Mouse (Mus musculus): ENCODE results near the gene Kdm1b. TPM values are rescaled to one million over a fixed set of nuclear protein-coding genes. Genes with fewer than 3 reads are reported as not detected.

The Kdm1b gene
- polyA plus RNA-seq, 1 experiment from 2014 or later = 7.5 TPM

DNA sequence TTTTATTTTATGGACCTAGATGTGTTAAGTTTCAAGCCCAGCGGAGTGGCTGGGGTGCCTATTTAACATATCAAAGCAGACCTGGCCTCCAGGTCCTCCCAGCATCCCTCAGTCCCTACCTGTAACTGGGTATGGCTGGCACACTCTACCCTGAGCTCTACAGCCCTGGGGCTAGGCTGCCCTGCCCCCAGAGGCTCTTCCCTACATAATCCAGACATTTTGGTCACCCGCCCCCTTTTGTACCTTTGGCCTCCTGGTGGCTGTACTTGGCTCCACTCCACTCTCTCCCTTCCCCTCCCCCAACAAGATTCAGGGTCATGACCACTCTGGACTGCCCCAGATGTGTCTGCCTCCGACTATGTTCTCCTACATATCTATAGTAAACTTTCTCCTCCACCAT is 81.2 kb downstream of the Kdm1b start:
- Histone ChIP-seq H3K9me3 (ENCODE audit: control insufficient read depth, low read length) (no peaks in the 10 kb centered on the region), H3K4me2 (ENCODE audit: low read length) (0 out of 2 replicates have a peak overlapping the region, but pooled peaks have one; percentile 10), H3K9ac (ENCODE audit: low read length) (no peak overlapping the region), H3K27me3 (ENCODE audit: control insufficient read depth, insufficient read depth, low read length) (no peaks in the 10 kb centered on the region), H3K36me3 (ENCODE audit: control insufficient read depth, insufficient read depth, low read length) (no peaks in the 10 kb centered on the region), H3K27ac (replicated peaks in 1 of 2; ENCODE audit: control insufficient read depth in 1 of 2, insufficient read depth in 1 of 2, low read depth in 2 of 2, low read length in 2 of 2) (no peak overlapping the region), H3K4me1 (ENCODE audit: control insufficient read depth in 2 of 2, insufficient read depth in 2 of 2, low read length in 2 of 2) (peaks cover 12 to 33% of the 10 kb centered on the region in 2 experiments), H3K4me3 (ENCODE audit: control insufficient read depth in 1 of 2, insufficient read depth in 1 of 2, low read depth in 1 of 2, low read length in 2 of 2) (no peak overlapping the region)
- ATAC-seq (ENCODE audit: insufficient number of reproducible peaks, insufficient read depth, low FRiP score, low read depth) = peak; percentile 39; the same call in 1 of the 2 replicates
- WGBS = 38% methylated on average over 3 of the region's 3 CpGs

DNA sequence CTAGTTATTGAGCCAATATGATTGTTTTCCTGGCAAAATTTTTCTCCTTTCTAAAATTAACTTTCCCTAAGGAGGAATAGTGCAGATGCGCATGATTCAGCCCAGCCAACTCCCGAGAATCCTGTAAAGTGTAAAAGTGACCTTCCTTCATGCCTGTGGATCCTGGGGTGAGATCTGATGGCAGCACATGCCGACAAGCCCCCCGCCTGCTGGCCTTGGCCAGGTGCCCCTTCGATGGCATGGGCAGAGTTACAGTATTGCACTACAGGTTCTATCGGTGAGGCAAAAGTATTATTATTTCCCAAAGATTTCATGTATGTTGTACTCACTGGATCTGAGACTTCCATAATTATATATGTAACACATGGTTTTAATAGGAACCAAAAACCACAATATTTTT is 81.7 kb downstream of the Kdm1b start:
- Histone ChIP-seq H3K4me2 (ENCODE audit: low read length) (no peak overlapping the region), H3K27me3 (ENCODE audit: control insufficient read depth, insufficient read depth, low read length) (no peaks in the 10 kb centered on the region), H3K4me3 (ENCODE audit: control insufficient read depth in 1 of 2, insufficient read depth in 1 of 2, low read depth in 1 of 2, low read length in 2 of 2) (no peak overlapping the region), H3K4me1 (ENCODE audit: control insufficient read depth in 2 of 2, insufficient read depth in 2 of 2, low read length in 2 of 2) (peaks cover 10 to 37% of the 10 kb centered on the region in 2 experiments), H3K9me3 (ENCODE audit: control insufficient read depth, low read length) (no peaks in the 10 kb centered on the region), H3K9ac (ENCODE audit: low read length) (no peak overlapping the region; the same call in 1 of the 2 replicates), H3K27ac (replicated peaks in 1 of 2; ENCODE audit: control insufficient read depth in 1 of 2, insufficient read depth in 1 of 2, low read depth in 2 of 2, low read length in 2 of 2) (no peak overlapping the region), H3K36me3 (ENCODE audit: control insufficient read depth, insufficient read depth, low read length) (no peaks in the 10 kb centered on the region)
- ATAC-seq (ENCODE audit: insufficient number of reproducible peaks, insufficient read depth, low FRiP score, low read depth) = no peak
- WGBS = 73% methylated on average over 6 of the region's 6 CpGs

DNA sequence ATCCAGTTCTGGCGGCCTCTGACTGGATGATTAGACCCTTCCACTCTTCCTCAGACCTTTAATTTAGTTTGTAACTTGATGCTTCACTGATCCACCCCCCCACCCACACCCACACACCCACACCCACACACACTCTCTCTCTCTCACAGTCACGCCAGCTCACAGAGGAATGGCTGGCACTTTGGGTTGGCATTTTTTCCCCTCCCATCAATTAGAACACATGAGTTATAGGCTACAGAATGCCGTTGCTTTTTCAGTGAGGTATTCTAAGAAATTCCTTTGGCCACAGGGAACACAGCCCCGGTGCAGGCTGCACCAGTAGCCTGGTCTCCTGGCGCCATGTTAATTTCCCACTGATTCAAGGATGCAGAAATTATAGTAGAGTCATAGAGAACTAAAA is 82.3 kb downstream of the Kdm1b start:
- peaks cover 10 to 34% of the 10 kb centered on the region in 2 experiments; a peak in 3 of 4 replicates for H3K4me1 ChIP-seq (ENCODE audit: control insufficient read depth in 2 of 2, insufficient read depth in 2 of 2, low read length in 2 of 2)

DNA sequence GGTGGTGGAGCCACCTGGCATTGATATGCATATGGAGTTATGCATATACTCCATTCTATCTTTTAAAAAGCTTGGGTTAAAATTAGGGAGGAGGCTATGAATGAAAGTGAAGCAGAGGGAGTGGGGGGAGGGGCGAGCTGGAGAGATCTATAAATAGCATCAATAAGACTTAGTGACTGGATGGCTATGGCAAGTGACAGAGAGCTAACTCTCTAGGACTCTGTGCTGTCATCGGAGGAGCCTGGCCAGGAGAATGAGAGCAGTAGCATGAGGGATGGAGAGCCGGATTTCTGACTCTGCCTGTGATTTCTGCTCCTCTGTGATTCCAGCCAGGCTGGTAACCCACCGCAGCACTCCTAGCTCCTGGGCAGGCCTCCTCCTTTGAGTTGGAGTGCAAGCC is 85.8 kb downstream of the Kdm1b start:
- peak overlapping the region; percentile 71 to 79; a peak in 3 of 4 replicates for H3K27ac ChIP-seq (replicated peaks in 1 of 2; ENCODE audit: control insufficient read depth in 1 of 2, insufficient read depth in 1 of 2, low read depth in 2 of 2, low read length in 2 of 2)
- no peaks in the 10 kb centered on the region for H3K36me3 ChIP-seq (ENCODE audit: control insufficient read depth, insufficient read depth, low read length)
- H3K4me3 ChIP-seq (ENCODE audit: control insufficient read depth in 1 of 2, insufficient read depth in 1 of 2, low read depth in 1 of 2, low read length in 2 of 2) = no peak overlapping the region
- no peaks in the 10 kb centered on the region for H3K27me3 ChIP-seq (ENCODE audit: control insufficient read depth, insufficient read depth, low read length)
- 0 out of 2 replicates have a peak overlapping the region, but pooled peaks have one; percentile 8 for H3K4me2 ChIP-seq (ENCODE audit: low read length)
- ATAC-seq (ENCODE audit: insufficient number of reproducible peaks, insufficient read depth, low FRiP score, low read depth) = peak; percentile 61; the same call in 1 of the 2 replicates
- 21% methylated on average over 4 of the region's 4 CpGs for WGBS
- H3K9me3 ChIP-seq (ENCODE audit: control insufficient read depth, low read length) = no peaks in the 10 kb centered on the region
- H3K9ac ChIP-seq (ENCODE audit: low read length) = no peak overlapping the region
- H3K4me1 ChIP-seq (ENCODE audit: control insufficient read depth in 2 of 2, insufficient read depth in 2 of 2, low read length in 2 of 2) = peaks cover 10 to 18% of the 10 kb centered on the region in 2 experiments; a peak in 3 of 4 replicates

More for the DNA sequence above, 82.3 kb downstream of the Kdm1b start:
- Histone ChIP-seq H3K27ac (replicated peaks in 1 of 2; ENCODE audit: control insufficient read depth in 1 of 2, insufficient read depth in 1 of 2, low read depth in 2 of 2, low read length in 2 of 2) (no peak overlapping the region), H3K4me3 (ENCODE audit: control insufficient read depth in 1 of 2, insufficient read depth in 1 of 2, low read depth in 1 of 2, low read length in 2 of 2) (no peak overlapping the region), H3K36me3 (ENCODE audit: control insufficient read depth, insufficient read depth, low read length) (no peaks in the 10 kb centered on the region), H3K9me3 (ENCODE audit: control insufficient read depth, low read length) (no peaks in the 10 kb centered on the region), H3K9ac (ENCODE audit: low read length) (no peak overlapping the region), H3K4me2 (ENCODE audit: low read length) (no peak overlapping the region), H3K27me3 (ENCODE audit: control insufficient read depth, insufficient read depth, low read length) (no peaks in the 10 kb centered on the region)
- WGBS = 75% methylated on average over 5 of the region's 5 CpGs
- no peak for ATAC-seq (ENCODE audit: insufficient number of reproducible peaks, insufficient read depth, low FRiP score, low read depth)

DNA sequence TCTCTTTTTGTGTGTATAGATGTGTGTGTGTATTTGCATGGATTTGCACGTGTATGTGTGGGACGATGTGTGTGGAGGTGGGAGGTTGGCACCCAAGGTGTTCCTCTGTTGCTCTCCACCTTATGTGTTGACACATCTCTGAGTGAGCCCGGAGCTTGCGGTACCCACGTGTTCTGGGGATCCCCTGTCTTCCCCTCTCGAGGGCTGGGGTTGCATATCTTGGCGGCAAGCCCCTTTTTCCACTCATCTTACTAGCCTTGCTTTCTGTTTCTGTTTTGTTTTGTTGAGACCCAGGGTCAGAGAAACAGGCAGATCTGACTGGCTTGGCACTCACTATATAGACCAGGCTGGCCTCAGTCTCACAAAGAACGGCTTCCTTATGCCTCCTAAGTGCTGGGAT is 89.8 kb downstream of the Kdm1b start:
- H3K27me3 ChIP-seq (ENCODE audit: control insufficient read depth, insufficient read depth, low read length) = no peaks in the 10 kb centered on the region
- H3K9ac ChIP-seq (ENCODE audit: low read length) = no peak overlapping the region
- no peak overlapping the region for H3K27ac ChIP-seq (replicated peaks in 1 of 2; ENCODE audit: control insufficient read depth in 1 of 2, insufficient read depth in 1 of 2, low read depth in 2 of 2, low read length in 2 of 2)
- H3K4me3 ChIP-seq (ENCODE audit: control insufficient read depth in 1 of 2, insufficient read depth in 1 of 2, low read depth in 1 of 2, low read length in 2 of 2) = no peak overlapping the region
- H3K36me3 ChIP-seq (ENCODE audit: control insufficient read depth, insufficient read depth, low read length) = no peaks in the 10 kb centered on the region
- ATAC-seq (ENCODE audit: insufficient number of reproducible peaks, insufficient read depth, low FRiP score, low read depth) = no peak
- H3K4me1 ChIP-seq (ENCODE audit: control insufficient read depth in 2 of 2, insufficient read depth in 2 of 2, low read length in 2 of 2) = peaks cover 4 to 8% of the 10 kb centered on the region in 2 experiments; a peak in 3 of 4 replicates
- H3K4me2 ChIP-seq (ENCODE audit: low read length) = no peak overlapping the region
- no peaks in the 10 kb centered on the region for H3K9me3 ChIP-seq (ENCODE audit: control insufficient read depth, low read length)
- WGBS = 67% methylated on average over 8 of the region's 8 CpGs

DNA sequence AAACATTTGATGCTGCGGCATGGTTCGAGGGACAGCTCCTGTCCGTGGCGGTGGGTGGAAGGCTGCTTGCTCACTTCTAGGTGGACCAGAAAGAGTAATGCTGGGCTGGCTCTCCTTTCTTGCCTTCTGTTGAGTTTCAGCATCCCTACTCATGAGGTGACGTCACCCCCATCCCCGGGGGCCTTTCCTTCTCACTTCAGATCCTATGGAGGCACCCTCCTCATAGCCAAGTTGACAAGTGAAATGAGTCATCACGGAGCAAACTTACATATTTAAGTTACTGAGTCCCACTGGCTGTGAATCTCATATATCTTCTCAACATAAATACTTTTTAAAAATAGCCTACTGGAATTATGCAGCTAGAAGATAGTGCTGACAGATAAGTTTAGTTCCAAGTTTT is 91.5 kb downstream of the Kdm1b start:
- Histone ChIP-seq H3K4me3 (ENCODE audit: control insufficient read depth in 1 of 2, insufficient read depth in 1 of 2, low read depth in 1 of 2, low read length in 2 of 2) (no peak overlapping the region), H3K27me3 (ENCODE audit: control insufficient read depth, insufficient read depth, low read length) (no peaks in the 10 kb centered on the region), H3K4me2 (ENCODE audit: low read length) (no peak overlapping the region), H3K36me3 (ENCODE audit: control insufficient read depth, insufficient read depth, low read length) (0 out of 2 replicates have a peak, but pooled peaks cover 2% of the 10 kb centered on the region), H3K27ac (replicated peaks in 1 of 2; ENCODE audit: control insufficient read depth in 1 of 2, insufficient read depth in 1 of 2, low read depth in 2 of 2, low read length in 2 of 2) (no peak overlapping the region), H3K4me1 (ENCODE audit: control insufficient read depth in 2 of 2, insufficient read depth in 2 of 2, low read length in 2 of 2) (peaks cover 0 to 1% of the 10 kb centered on the region in 2 experiments; a peak in 1 of 4 replicates), H3K9me3 (ENCODE audit: control insufficient read depth, low read length) (peaks cover 12% of the 10 kb centered on the region), H3K9ac (ENCODE audit: low read length) (no peak overlapping the region)
- no peak for ATAC-seq (ENCODE audit: insufficient number of reproducible peaks, insufficient read depth, low FRiP score, low read depth)
- 86% methylated on average over 7 of the region's 7 CpGs for WGBS

Other genes starting within 250 kb of the Kdm1b start
- gene Kif13a, start 113.6 kb upstream of the Kdm1b start, polyA plus RNA-seq (2014; fragmentation: Nextera tagmentation; extraction: Ambion mirVana) = 47.8 and 55.2 TPM in 2 replicates
- 4.5 and 6.0 TPM in 2 replicates for gene Nhlrc1, start 28.6 kb upstream of the Kdm1b start, polyA plus RNA-seq (2014; fragmentation: Nextera tagmentation; extraction: Ambion mirVana)
- 17.1 and 18.4 TPM in 2 replicates for gene Tpmt, start 1.2 kb downstream of the Kdm1b start, polyA plus RNA-seq (2014; fragmentation: Nextera tagmentation; extraction: Ambion mirVana)
- gene Dek, start 62.7 kb downstream of the Kdm1b start, polyA plus RNA-seq (2014; fragmentation: Nextera tagmentation; extraction: Ambion mirVana) = 130 and 132 TPM in 2 replicates
- gene Rnf144b, start 79.2 kb downstream of the Kdm1b start, polyA plus RNA-seq (2014; fragmentation: Nextera tagmentation; extraction: Ambion mirVana) = 2.3 and 2.6 TPM in 2 replicates